Mouse (Mus musculus): ENCODE measurements around the gene Itpkb. TPM values are rescaled to one million over a fixed set of nuclear protein-coding genes. Genes with fewer than 3 reads are reported as not detected.

The Itpkb gene
- total and polyA plus RNA-seq, 3 experiments, result 14.6 to 17.8 (median 16.9) TPM

DNA sequence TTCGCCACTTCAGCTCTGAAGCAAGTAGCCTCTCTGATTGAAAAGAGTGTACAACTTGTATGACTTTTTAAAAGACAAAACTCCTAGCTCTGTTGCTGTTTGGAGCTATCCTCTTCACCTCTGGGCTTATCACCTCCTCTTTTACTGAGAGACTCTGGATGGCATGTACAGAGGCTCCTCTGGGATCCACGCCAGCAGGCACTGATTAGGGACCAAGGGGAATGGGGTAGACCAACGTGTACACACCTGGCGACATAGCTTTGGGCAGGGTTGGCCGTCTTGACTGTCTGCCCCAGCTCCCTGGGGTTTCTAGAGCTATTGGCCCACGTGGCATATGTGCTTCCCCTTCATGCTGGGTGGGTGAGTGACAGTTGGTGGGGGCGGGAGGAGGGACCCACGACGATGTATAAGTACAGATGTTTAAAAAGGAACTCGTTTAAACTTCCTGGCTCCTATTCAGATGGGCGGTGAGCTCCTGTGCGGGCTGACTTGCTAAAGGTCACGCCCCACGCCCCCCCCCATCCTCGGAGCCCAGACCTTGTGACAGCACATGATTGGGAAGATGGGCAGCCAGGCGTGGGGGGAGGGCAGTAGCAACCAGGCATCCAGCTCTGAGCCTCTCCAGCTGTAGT lies 92.8 kb downstream of the Itpkb start:
- TF ChIP-seq GATA2 (IDR thresholded peaks at IDR 0.05; ENCODE audit: borderline replicate concordance, low read depth, low read length) (no peak), GATA1 (IDR thresholded peaks at IDR 0.05; ENCODE audit: borderline replicate concordance, low read length) (no peak), TAL1 (conservative IDR thresholded peaks at IDR 0.05; ENCODE audit: low read depth, low read length) (no peak), CTCF (IDR thresholded peaks at IDR 0.05; ENCODE audit: low read depth, low read length) (no peak), POLR2AphosphoS5 (IDR thresholded peaks at IDR 0.05; ENCODE audit: insufficient replicate concordance, low read depth, low read length) (no peak)
- peaks cover 79% of the 10 kb centered on the region for H3K36me3 ChIP-seq (replicated peaks)
- no peaks in the 10 kb centered on the region for H3K9me3 ChIP-seq (replicated peaks)
- no peak overlapping the region for H3K4me3 ChIP-seq (ENCODE audit: low read depth, low read length)
- peaks cover 34% of the 10 kb centered on the region for H3K4me1 ChIP-seq (ENCODE audit: insufficient read depth, low read depth, low read length)
- peaks cover 4% of the 10 kb centered on the region; the same call in 1 of the 2 replicates for H3K27me3 ChIP-seq (ENCODE audit: insufficient read depth, low read length)
- DNase-seq (ENCODE audit: low spot score) (peak; percentile 71), ATAC-seq (ENCODE audit: extremely low read depth, insufficient number of reproducible peaks, low FRiP score, poor library complexity, severe bottlenecking) (peak; percentile 75)

GRCm38 (mm10) chr1:180423931-180424330 lies 93.6 kb downstream of the Itpkb start:
- peaks cover 28% of the 10 kb centered on the region for H3K4me1 ChIP-seq (ENCODE audit: insufficient read depth, low read depth, low read length)
- no peaks in the 10 kb centered on the region for H3K9me3 ChIP-seq (replicated peaks)
- no peak for ATAC-seq (ENCODE audit: extremely low read depth, insufficient number of reproducible peaks, low FRiP score, poor library complexity, severe bottlenecking)
- peaks cover 7% of the 10 kb centered on the region; the same call in 1 of the 2 replicates for H3K27me3 ChIP-seq (ENCODE audit: insufficient read depth, low read length)
- DNase-seq (ENCODE audit: low spot score), result no peak
- TF ChIP-seq CTCF (IDR thresholded peaks at IDR 0.05; ENCODE audit: low read depth, low read length) (no peak), GATA1 (IDR thresholded peaks at IDR 0.05; ENCODE audit: borderline replicate concordance, low read length) (no peak), GATA2 (IDR thresholded peaks at IDR 0.05; ENCODE audit: borderline replicate concordance, low read depth, low read length) (no peak), POLR2AphosphoS5 (IDR thresholded peaks at IDR 0.05; ENCODE audit: insufficient replicate concordance, low read depth, low read length) (no peak), TAL1 (conservative IDR thresholded peaks at IDR 0.05; ENCODE audit: low read depth, low read length) (no peak)
- peaks cover 71% of the 10 kb centered on the region for H3K36me3 ChIP-seq (replicated peaks)
- H3K4me3 ChIP-seq (ENCODE audit: low read depth, low read length), result no peak overlapping the region

DNA sequence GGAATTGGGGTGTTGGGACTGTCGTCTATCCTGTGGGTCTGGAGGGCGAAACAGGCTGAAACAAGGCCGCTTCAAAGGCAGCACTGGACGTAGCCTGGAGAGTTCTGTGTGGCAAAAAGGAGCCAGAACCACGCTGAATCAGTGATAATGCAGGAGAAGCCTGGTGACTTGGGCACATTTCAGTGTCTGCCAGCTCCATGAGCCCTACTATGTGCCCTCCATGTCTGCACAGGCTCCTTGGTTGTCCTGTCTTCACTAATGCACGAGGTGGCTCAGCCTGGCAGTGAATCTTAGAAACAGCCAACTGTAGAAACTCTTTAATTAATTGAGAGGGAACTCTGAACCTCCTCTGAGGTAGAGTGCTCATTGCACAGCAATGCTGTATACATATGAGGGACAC lies 96.1 kb downstream of the Itpkb start:
- no peak for ATAC-seq (ENCODE audit: extremely low read depth, insufficient number of reproducible peaks, low FRiP score, poor library complexity, severe bottlenecking)
- Histone ChIP-seq H3K4me1 (ENCODE audit: insufficient read depth, low read depth, low read length) (peaks cover 30% of the 10 kb centered on the region), H3K36me3 (replicated peaks) (peaks cover 47% of the 10 kb centered on the region), H3K4me3 (ENCODE audit: low read depth, low read length) (no peak overlapping the region), H3K9me3 (replicated peaks) (no peaks in the 10 kb centered on the region), H3K27me3 (ENCODE audit: insufficient read depth, low read length) (peaks cover 13% of the 10 kb centered on the region)
- DNase-seq (ENCODE audit: low spot score), result no peak
- no peak for TF ChIP-seq GATA1 (IDR thresholded peaks at IDR 0.05; ENCODE audit: borderline replicate concordance, low read length)

DNA sequence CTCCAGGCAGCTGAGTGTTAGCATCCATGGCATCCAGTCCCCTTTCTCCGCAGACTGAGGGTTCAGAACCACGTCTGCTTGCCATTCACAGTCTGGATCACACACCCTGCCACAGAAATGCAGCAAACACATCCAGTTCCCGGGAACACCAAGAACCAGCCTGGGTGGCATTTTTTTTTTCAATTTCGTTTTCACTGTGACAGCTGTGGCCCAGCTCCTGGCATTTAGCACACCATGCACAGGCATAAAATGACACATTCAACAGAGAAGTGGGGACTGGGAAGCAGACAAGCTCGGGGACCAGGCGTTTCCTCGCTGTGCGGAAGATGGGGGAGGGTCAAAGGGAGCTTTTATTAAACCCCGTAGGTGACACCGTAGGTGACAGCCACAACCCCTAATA lies 97.4 kb downstream of the Itpkb start:
- no peaks in the 10 kb centered on the region for H3K9me3 ChIP-seq (replicated peaks)
- peaks cover 30% of the 10 kb centered on the region for H3K4me1 ChIP-seq (ENCODE audit: insufficient read depth, low read depth, low read length)
- peaks cover 21% of the 10 kb centered on the region for H3K27me3 ChIP-seq (ENCODE audit: insufficient read depth, low read length)
- no peak overlapping the region for H3K4me3 ChIP-seq (ENCODE audit: low read depth, low read length)
- ATAC-seq (ENCODE audit: extremely low read depth, insufficient number of reproducible peaks, low FRiP score, poor library complexity, severe bottlenecking) (no peak), DNase-seq (ENCODE audit: low spot score) (no peak)
- TF ChIP-seq CTCF (IDR thresholded peaks at IDR 0.05; ENCODE audit: low read depth, low read length) (no peak), GATA1 (IDR thresholded peaks at IDR 0.05; ENCODE audit: borderline replicate concordance, low read length) (no peak), GATA2 (IDR thresholded peaks at IDR 0.05; ENCODE audit: borderline replicate concordance, low read depth, low read length) (no peak), POLR2AphosphoS5 (IDR thresholded peaks at IDR 0.05; ENCODE audit: insufficient replicate concordance, low read depth, low read length) (no peak), TAL1 (conservative IDR thresholded peaks at IDR 0.05; ENCODE audit: low read depth, low read length) (no peak)
- H3K36me3 ChIP-seq (replicated peaks), result peaks cover 34% of the 10 kb centered on the region

GRCm38 (mm10) chr1:180428101-180428712 lies 97.9 kb downstream of the Itpkb start:
- no peak; the same call in 1 of the 2 replicates for ATAC-seq (ENCODE audit: extremely low read depth, insufficient number of reproducible peaks, low FRiP score, poor library complexity, severe bottlenecking)
- peak; percentile 98 for TF ChIP-seq CTCF (IDR thresholded peaks at IDR 0.05; ENCODE audit: low read depth, low read length)
- no peak for TF ChIP-seq GATA1 (IDR thresholded peaks at IDR 0.05; ENCODE audit: borderline replicate concordance, low read length)
- no peak for TF ChIP-seq GATA2 (IDR thresholded peaks at IDR 0.05; ENCODE audit: borderline replicate concordance, low read depth, low read length)
- Histone ChIP-seq H3K9me3 (replicated peaks) (no peaks in the 10 kb centered on the region), H3K4me1 (ENCODE audit: insufficient read depth, low read depth, low read length) (peaks cover 25% of the 10 kb centered on the region), H3K4me3 (ENCODE audit: low read depth, low read length) (no peak overlapping the region), H3K27me3 (ENCODE audit: insufficient read depth, low read length) (peaks cover 24% of the 10 kb centered on the region), H3K36me3 (replicated peaks) (peaks cover 30% of the 10 kb centered on the region)
- peak; percentile 54 for DNase-seq (ENCODE audit: low spot score)

DNA sequence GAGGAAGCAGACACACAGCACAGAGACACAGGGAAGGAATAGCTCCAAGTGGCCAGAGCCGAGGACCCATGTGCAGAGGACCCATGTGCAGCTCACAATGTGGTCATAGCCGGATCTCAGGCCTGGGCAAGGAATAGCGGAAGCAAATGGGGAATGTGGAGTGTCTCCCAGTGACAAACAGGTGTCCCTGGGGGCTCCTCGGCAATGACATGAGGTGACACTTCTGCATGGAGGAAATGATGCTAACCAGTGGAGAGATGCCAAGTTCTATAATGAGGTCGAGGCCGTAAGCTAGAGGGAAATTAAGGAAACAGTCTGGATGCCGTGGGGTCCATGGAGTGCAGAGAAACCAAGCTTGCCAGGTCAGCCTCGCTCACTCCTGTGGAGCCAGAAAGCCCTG lies 98.6 kb downstream of the Itpkb start:
- H3K36me3 ChIP-seq (replicated peaks), result peaks cover 23% of the 10 kb centered on the region
- peaks cover 19% of the 10 kb centered on the region for H3K4me1 ChIP-seq (ENCODE audit: insufficient read depth, low read depth, low read length)
- ATAC-seq (ENCODE audit: extremely low read depth, insufficient number of reproducible peaks, low FRiP score, poor library complexity, severe bottlenecking) (no peak), DNase-seq (ENCODE audit: low spot score) (no peak)
- H3K4me3 ChIP-seq (ENCODE audit: low read depth, low read length), result no peak overlapping the region
- TF ChIP-seq GATA2 (IDR thresholded peaks at IDR 0.05; ENCODE audit: borderline replicate concordance, low read depth, low read length) (no peak), TAL1 (conservative IDR thresholded peaks at IDR 0.05; ENCODE audit: low read depth, low read length) (no peak), POLR2AphosphoS5 (IDR thresholded peaks at IDR 0.05; ENCODE audit: insufficient replicate concordance, low read depth, low read length) (no peak), CTCF (IDR thresholded peaks at IDR 0.05; ENCODE audit: low read depth, low read length) (no peak), GATA1 (IDR thresholded peaks at IDR 0.05; ENCODE audit: borderline replicate concordance, low read length) (no peak)
- H3K27me3 ChIP-seq (ENCODE audit: insufficient read depth, low read length), result peaks cover 31% of the 10 kb centered on the region
- H3K9me3 ChIP-seq (replicated peaks), result no peaks in the 10 kb centered on the region

All from G1E (cell line).